Mouse (Mus musculus): ENCODE data around the gene Dlx3. TPM values are rescaled to one million over a fixed set of nuclear protein-coding genes. Genes with fewer than 3 reads are reported as not detected.

Dlx3 gene
- polyA plus RNA-seq, 1 experiment from 2014 or later, result not detected

DNA sequence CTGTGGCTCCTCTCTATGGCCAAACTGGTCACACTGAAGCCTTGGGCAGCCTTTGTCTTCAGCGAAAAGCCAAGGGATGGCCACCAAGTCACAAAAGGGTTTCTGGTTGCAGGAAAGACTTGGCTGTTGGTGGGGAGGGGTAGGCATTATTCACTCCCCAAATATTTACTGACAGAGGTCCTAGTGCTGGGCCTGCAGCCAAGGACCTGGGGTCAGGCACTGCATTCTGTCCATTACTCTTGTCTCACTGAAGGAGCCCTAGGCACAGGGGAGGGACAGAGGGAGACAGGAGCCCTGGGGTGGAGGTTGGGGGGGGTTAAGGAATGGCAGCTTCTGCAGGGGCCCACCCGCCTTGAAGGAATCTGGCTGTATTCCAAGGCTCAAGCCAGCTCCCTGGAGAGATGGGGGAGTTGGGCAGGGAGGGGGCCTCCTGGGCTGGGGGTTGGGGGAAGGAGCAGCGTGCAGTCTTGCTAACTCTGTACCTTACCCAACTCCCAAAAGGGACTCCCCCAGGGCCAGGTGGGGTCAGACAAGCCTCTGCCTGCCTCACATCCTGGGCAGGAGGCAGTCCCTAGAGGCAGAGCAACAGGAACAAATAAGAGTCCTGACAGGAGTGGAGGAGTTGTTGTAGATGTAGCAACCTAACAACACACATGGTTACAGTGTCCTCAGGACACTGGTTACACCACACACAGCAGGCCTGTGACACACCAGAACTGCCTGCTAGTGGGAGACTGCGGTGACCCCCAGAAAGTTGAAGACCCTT lies 23.1 kb upstream of the Dlx3 start:
- no peaks in the 10 kb centered on the region for H3K9me3 ChIP-seq
- ATAC-seq (replicated peaks), result no peak
- H3K27ac ChIP-seq (replicated peaks), result no peak overlapping the region
- no peaks in the 10 kb centered on the region for H3K36me3 ChIP-seq
- peaks cover 4% of the 10 kb centered on the region for H3K4me1 ChIP-seq
- H3K27me3 ChIP-seq, result no peaks in the 10 kb centered on the region
- H3K4me3 ChIP-seq, result no peak overlapping the region
- no peak overlapping the region for H3K4me2 ChIP-seq (replicated peaks)
- WGBS, result 44% methylated on average over 4 of the region's 4 CpGs
- H3K9ac ChIP-seq (replicated peaks), result no peak overlapping the region

DNA sequence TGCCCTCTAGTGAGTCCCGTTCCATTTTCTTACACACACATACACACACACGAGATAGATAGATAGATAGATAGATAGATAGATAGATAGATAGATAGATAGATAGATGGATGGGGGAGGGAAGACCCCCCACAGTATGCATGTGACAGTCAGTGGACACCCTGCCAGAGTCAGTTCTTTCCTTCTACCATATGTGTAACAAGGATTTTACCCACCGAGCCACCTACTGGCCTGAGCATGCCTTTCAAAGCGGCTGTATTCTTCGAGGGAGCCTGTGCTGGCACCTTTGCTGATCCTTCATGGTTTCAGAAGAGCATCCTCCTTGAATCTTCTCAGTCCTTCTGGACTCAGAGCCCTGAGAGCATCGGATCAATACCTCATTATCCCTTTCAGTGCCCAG lies 22.0 kb upstream of the Dlx3 start:
- H3K4me3 ChIP-seq, result no peak overlapping the region
- no peaks in the 10 kb centered on the region for H3K27me3 ChIP-seq
- H3K4me1 ChIP-seq, result peaks cover 4% of the 10 kb centered on the region
- H3K27ac ChIP-seq (replicated peaks), result no peak overlapping the region
- no peak overlapping the region for H3K4me2 ChIP-seq (replicated peaks)
- no peak for ATAC-seq (replicated peaks)
- H3K36me3 ChIP-seq, result no peaks in the 10 kb centered on the region
- no peaks in the 10 kb centered on the region for H3K9me3 ChIP-seq
- 61% methylated on average over 6 of the region's 6 CpGs for WGBS
- no peak overlapping the region for H3K9ac ChIP-seq (replicated peaks)

DNA sequence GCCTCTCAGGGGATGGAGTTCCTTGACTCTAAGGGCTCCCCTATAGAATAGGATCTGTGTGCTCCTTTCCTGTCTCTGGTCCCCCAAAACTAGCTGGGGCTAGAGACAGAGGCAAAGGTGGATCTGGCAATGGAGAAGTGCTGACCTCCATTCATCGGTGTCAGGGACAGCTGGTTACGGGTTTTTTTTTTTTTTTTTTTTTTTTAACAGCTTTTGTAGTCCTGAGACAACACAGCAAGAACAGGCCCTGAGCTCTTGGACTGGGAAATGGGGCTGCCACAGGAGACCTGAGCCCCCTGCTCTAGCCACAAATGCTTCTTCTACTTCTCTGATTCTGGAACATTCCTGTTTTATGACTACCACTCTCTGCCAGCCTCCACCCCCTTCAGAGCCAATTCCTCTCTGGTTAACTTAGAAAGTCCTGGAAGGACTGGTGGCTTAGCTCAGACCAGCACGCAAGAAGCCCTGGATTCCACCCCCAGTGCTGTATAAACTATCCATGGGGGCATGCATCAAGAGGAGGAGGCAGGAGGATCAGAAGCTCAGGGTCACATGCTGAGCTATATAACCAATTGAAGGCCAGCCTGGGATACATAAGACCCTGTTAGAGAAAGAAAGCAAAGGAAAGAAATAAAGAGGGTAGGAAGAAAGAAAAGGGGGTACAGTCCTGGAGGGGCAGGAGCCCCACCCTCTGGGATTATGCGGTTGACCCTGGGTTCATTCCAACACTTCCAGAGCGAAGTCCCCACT lies 21.4 kb upstream of the Dlx3 start:
- Histone ChIP-seq H3K4me3 (no peak overlapping the region), H3K27ac (replicated peaks) (no peak overlapping the region), H3K9me3 (no peaks in the 10 kb centered on the region), H3K27me3 (no peaks in the 10 kb centered on the region), H3K9ac (replicated peaks) (no peak overlapping the region), H3K4me1 (peaks cover 4% of the 10 kb centered on the region), H3K36me3 (no peaks in the 10 kb centered on the region), H3K4me2 (replicated peaks) (no peak overlapping the region)
- ATAC-seq (replicated peaks), result no peak
- 73% methylated on average over 5 of the region's 5 CpGs for whole genome bisulfite sequencing

DNA sequence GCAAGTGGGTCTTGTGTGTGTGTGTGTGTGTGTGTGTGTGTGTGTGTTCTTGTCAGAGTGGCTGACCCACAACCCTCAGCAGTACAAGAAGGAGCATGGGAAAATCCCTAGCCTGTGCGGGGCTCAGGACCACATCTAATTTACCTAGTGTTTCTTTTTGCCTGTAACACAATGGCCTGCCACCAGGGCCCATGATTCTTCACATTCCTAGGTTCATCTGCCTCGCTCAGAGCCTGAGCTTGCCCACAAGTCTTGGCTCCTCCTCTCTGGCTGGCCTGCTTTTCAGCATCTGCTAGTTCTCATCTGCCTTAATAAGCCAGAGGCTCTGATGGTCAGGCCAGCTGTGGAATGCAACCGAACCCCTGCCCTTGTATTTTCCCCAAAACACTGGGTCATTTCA lies 19.5 kb upstream of the Dlx3 start:
- Histone ChIP-seq H3K9ac (replicated peaks) (no peak overlapping the region), H3K27me3 (no peaks in the 10 kb centered on the region), H3K4me1 (peaks cover 6% of the 10 kb centered on the region), H3K4me3 (no peak overlapping the region), H3K27ac (replicated peaks) (no peak overlapping the region), H3K9me3 (no peaks in the 10 kb centered on the region), H3K4me2 (replicated peaks) (no peak overlapping the region), H3K36me3 (no peaks in the 10 kb centered on the region)
- WGBS, result 36% methylated on average over 3 of the region's 3 CpGs
- ATAC-seq (replicated peaks), result no peak

DNA sequence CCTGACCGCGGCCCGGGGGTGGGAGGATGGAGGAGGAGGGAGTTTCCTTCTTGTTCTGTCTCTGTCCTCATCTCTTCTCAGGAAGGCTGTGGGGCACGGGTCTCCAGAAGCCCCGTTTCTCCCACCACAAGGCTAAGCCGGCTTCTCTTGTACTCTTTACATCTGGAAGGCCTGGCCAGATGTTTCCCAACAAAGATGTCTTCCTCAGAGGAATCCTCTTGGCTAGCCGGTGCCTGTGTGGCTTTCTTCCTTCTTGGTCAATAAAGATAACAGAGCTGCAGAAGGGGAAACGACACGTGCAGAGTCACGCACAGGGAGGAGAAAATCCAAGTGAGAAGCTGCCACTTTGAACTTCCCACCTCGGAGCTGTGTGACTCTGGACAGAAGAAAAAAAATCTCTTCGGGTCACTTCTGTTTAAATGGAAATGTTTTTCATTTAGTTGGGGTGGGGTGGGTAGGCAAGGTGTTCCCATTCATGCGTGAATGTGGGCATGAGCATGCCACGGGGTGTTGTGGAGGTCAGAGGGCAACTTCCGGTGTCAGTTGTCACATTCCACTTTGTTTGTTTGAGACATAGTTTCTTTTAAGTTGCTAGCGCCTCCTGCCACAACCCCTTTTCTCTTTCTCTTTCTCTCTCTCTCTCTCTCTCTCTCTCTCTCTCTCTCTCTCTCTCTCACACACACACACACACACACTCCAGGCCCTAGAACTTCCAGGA lies 18.7 kb upstream of the Dlx3 start:
- Histone ChIP-seq H3K9me3 (no peaks in the 10 kb centered on the region), H3K9ac (replicated peaks) (no peak overlapping the region), H3K4me1 (peaks cover 10% of the 10 kb centered on the region), H3K4me3 (no peak overlapping the region), H3K27ac (replicated peaks) (no peak overlapping the region), H3K36me3 (no peaks in the 10 kb centered on the region), H3K4me2 (replicated peaks) (no peak overlapping the region), H3K27me3 (no peaks in the 10 kb centered on the region)
- WGBS, result 52% methylated on average over 16 of the region's 16 CpGs
- no peak for ATAC-seq (replicated peaks)

DNA sequence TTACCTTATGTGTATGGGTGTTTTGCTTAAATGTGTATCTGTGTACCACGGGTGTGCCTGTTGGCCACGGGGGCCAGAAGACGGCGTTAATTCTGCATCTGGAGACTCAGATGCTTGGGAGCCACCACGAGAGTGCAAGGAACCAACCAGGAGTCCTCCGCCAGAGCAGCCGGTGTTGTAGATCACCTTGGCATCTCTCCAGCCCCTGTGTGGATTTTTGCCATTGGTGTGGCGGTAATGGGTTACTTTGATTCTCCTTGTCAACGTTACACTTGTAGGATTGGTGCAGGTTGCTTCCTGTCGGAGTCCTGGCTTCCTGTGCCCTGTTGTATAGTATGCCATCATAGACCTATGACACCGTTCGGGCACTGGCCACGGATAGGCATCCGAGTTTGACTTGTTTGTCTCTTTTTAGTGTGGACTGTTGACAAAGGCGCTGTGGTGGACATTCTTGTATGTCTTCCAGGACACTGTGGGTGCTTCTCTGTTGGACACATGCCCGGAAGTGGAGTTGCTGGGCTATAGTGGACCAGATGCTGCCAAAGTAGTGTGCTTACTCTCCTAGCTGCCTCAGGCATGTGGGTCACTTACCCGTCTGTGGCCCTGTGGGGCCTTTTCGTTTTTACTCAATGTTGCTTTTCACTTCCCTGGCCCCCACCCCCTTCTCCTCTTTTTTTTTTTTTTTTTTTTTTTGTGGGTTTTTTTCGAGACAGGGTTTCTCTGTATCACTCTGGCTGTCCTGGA lies 17.6 kb upstream of the Dlx3 start:
- peaks cover 12% of the 10 kb centered on the region for H3K4me1 ChIP-seq
- H3K36me3 ChIP-seq, result no peaks in the 10 kb centered on the region
- no peaks in the 10 kb centered on the region for H3K9me3 ChIP-seq
- H3K4me3 ChIP-seq, result no peak overlapping the region
- no peak overlapping the region for H3K9ac ChIP-seq (replicated peaks)
- no peak for ATAC-seq (replicated peaks)
- no peak overlapping the region for H3K27ac ChIP-seq (replicated peaks)
- no peaks in the 10 kb centered on the region for H3K27me3 ChIP-seq
- WGBS, result 90% methylated on average over 19 of the region's 19 CpGs
- H3K4me2 ChIP-seq (replicated peaks), result no peak overlapping the region

DNA sequence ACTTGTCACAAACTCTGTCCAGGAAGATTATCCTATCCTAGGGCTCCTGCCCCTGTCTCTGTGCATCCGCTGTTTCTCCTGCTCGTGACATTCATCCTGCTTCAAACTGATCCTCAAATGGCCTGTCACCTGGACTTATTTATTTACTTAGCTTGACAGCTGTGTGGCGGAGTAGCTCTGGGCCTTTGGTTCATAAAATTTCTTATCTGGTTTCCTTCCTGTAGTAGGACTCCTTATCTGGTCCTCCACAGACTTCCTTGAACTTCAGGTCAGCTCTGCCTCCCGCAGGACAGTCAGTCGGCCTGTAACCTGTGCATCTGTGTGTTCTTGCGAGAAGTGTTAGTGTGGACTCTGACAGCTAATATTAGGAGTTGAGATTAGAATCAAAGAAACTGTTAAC lies 15.7 kb upstream of the Dlx3 start:
- 82% methylated on average over 6 of the region's 6 CpGs for WGBS

DNA sequence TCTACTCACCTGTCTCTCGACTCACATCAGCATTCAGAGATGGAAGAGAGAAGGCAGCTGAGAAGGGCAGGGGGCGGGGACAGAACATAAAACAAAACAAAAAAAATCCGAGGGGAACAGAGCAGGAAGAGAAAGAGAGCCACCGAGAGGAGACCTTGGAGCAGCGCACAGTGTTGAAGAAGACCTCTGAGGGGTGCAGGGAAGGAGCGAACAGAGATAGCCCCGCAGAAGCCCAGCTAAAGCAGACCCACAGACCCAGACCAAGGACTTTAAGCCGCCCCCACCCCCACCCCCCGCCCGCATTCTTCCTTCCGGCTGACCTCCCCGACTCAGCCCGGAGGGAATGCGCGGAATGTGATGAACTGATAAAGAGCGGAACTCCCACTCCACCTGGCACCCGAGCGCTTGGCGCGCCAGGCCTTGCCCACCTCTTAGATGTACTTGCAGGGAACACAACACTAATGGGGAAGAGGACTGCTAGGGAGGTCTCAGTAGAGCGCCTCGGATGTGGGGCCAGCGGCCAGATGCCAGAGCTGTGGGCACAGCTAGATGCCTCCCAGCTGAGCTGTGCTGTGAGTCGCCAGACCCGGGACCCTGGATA lies 14.5 kb upstream of the Dlx3 start:
- no peak overlapping the region for H3K27ac ChIP-seq (replicated peaks)

More for the DNA sequence above, 15.7 kb upstream of the Dlx3 start:
- no peak overlapping the region for H3K4me3 ChIP-seq
- no peak overlapping the region for H3K4me2 ChIP-seq (replicated peaks)
- peaks cover 12% of the 10 kb centered on the region for H3K4me1 ChIP-seq
- no peaks in the 10 kb centered on the region for H3K9me3 ChIP-seq
- H3K9ac ChIP-seq (replicated peaks), result no peak overlapping the region
- no peak overlapping the region for H3K27ac ChIP-seq (replicated peaks)
- no peaks in the 10 kb centered on the region for H3K36me3 ChIP-seq
- no peaks in the 10 kb centered on the region for H3K27me3 ChIP-seq
- ATAC-seq (replicated peaks), result no peak

DNA sequence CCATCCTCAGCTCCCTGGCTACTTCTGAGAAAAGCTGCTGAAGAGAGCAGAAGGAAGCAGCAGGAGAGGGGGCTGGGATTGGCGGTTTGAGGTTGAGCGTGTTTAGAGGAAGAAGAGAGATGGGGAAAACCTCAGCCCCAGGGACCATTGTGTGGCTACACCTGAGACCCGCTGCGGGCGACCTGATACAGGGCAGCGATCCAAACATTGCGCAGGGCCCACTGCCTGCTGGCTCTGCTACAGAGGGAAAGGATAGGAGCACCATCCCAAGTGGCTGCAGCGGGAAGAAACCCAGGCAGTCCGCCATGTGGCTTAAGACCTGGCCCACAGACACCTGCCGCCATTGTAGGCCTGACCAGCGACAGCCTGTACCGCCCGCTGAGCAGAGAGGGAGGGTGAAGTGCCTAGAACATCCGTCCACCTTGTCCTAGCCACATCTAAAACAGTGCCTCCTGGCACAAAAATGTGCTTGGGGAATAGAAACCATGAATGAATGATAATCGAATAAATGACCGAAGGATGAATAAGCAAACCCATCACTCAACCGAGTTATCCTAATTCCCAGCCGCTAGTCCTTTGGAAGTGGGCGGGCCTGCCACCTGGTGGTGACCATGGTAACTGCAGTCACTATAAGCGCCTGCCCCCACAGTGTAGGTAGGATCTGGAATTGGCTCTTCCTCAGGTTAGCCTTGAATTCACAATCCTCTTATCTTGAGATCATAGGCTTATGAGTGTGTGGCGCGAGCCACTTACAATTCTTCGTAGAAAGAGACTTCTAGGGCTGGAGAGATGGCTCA lies 13.3 kb upstream of the Dlx3 start:
- Histone ChIP-seq H3K27me3 (no peaks in the 10 kb centered on the region), H3K36me3 (no peaks in the 10 kb centered on the region), H3K4me2 (replicated peaks) (peak overlapping the region; percentile 13; the same call in 1 of the 2 replicates), H3K4me3 (no peak overlapping the region), H3K9me3 (no peaks in the 10 kb centered on the region), H3K27ac (replicated peaks) (no peak overlapping the region), H3K4me1 (peaks cover 12% of the 10 kb centered on the region), H3K9ac (replicated peaks) (no peak overlapping the region)
- 34% methylated on average over 23 of the region's 23 CpGs for WGBS
- ATAC-seq (replicated peaks), result peak; percentile 63

More for the DNA sequence above, 14.5 kb upstream of the Dlx3 start:
- peaks cover 12% of the 10 kb centered on the region for H3K4me1 ChIP-seq
- H3K9ac ChIP-seq (replicated peaks), result no peak overlapping the region
- H3K4me3 ChIP-seq, result no peak overlapping the region
- H3K27me3 ChIP-seq, result no peaks in the 10 kb centered on the region
- no peaks in the 10 kb centered on the region for H3K36me3 ChIP-seq
- H3K9me3 ChIP-seq, result no peaks in the 10 kb centered on the region
- peak overlapping the region; percentile 14 for H3K4me2 ChIP-seq (replicated peaks)
- ATAC-seq (replicated peaks), result no peak
- 3% methylated on average over 25 of the region's 25 CpGs for WGBS

DNA sequence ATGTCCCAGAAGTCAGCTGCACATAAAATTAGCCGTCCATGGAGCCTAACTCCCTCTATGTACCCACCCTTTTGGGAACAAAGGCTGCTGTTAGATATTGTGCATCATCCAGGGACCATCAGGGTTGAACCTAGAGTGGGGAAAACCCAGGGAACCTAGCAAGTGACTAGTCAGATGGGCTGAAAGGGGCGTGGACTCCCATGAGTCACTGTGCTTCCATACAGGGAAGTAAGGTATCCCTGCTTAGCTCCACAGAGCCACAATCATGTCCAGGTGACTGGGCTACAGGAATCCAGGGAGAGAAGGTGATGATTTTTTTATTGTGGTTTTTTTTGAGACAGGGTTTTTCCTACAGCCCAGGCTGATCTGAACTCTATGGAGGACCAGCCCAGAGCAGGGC lies 10.9 kb upstream of the Dlx3 start:
- peaks cover 12% of the 10 kb centered on the region for H3K4me1 ChIP-seq
- H3K9me3 ChIP-seq, result no peaks in the 10 kb centered on the region
- no peaks in the 10 kb centered on the region for H3K36me3 ChIP-seq
- H3K27ac ChIP-seq (replicated peaks), result no peak overlapping the region
- H3K27me3 ChIP-seq, result no peaks in the 10 kb centered on the region
- no peak for ATAC-seq (replicated peaks)
- WGBS, result 86% methylated on average over 2 of the region's 2 CpGs
- no peak overlapping the region for H3K4me3 ChIP-seq
- no peak overlapping the region for H3K4me2 ChIP-seq (replicated peaks)
- no peak overlapping the region for H3K9ac ChIP-seq (replicated peaks)

DNA sequence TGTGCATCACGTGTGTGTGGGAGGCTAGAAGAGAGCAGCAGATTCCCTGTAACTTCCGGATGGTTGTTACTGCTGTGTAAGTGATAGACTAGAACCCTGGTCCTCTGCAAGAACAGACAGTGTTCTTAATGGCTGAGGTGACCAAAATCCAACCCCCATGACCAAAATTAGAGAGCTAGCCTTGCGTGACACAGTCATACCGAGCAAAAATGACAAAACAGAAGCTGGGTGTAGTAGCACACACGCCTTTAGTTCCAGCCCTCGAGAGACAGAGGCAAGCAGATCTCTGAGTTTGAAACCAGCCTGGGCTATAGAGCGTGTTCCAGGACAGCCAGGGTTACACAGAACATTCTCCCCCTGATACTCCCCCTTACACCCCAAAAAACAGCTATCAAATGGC lies 9.8 kb upstream of the Dlx3 start:
- no peak overlapping the region for H3K4me3 ChIP-seq
- no peaks in the 10 kb centered on the region for H3K36me3 ChIP-seq
- H3K27me3 ChIP-seq, result no peaks in the 10 kb centered on the region
- H3K4me2 ChIP-seq (replicated peaks), result no peak overlapping the region
- H3K27ac ChIP-seq (replicated peaks), result no peak overlapping the region
- 86% methylated on average over 7 of the region's 7 CpGs for WGBS
- ATAC-seq (replicated peaks), result no peak
- no peak overlapping the region for H3K9ac ChIP-seq (replicated peaks)
- H3K4me1 ChIP-seq, result peaks cover 12% of the 10 kb centered on the region
- H3K9me3 ChIP-seq, result no peaks in the 10 kb centered on the region

All from forebrain, embryonic 15.5 days (tissue).